Mouse (Mus musculus): ENCODE data around the gene Selenoh. TPM values are rescaled to one million over a fixed set of nuclear protein-coding genes. Genes with fewer than 3 reads are reported as not detected.

The Selenoh gene
- polyA plus RNA-seq, 2 experiments: 224 to 274 TPM

- Histone ChIP-seq H3K9me3 (ENCODE audit: control insufficient read depth, low read length) (no peaks in the 10 kb centered on the region), H3K9ac (ENCODE audit: low read depth, low read length, severe bottlenecking) (no peak overlapping the region), H3K4me2 (replicated peaks; ENCODE audit: low read depth, low read length, severe bottlenecking) (no peak overlapping the region), H3K36me3 (ENCODE audit: control insufficient read depth, insufficient read depth, low read length) (peaks cover 58% of the 10 kb centered on the region), H3K27ac (replicated peaks; ENCODE audit: low read depth, low read length) (no peak overlapping the region), H3K4me3 (replicated peaks; ENCODE audit: low read length) (no peak overlapping the region), H3K4me1 (ENCODE audit: control insufficient read depth, insufficient read depth, low read length) (no peaks in the 10 kb centered on the region), H3K27me3 (ENCODE audit: control insufficient read depth, insufficient read depth, low read length) (no peaks in the 10 kb centered on the region)
- DNase-seq (ENCODE audit: low spot score) (no peak), ATAC-seq (ENCODE audit: low FRiP score, low read depth) (no peak)
- TF ChIP-seq POLR2A (IDR thresholded peaks at IDR 0.05; ENCODE audit: borderline replicate concordance, extremely low read depth, insufficient read depth, insufficient read length): no peak
- 82% methylated on average over 5 of the region's 5 CpGs for WGBS
Measured at GRCm38 (mm10) chr2:84704329-84704728, 33.8 kb upstream of the Selenoh start.

- Histone ChIP-seq H3K27me3 (ENCODE audit: control insufficient read depth, insufficient read depth, low read length) (no peaks in the 10 kb centered on the region), H3K4me3 (replicated peaks; ENCODE audit: low read length) (no peak overlapping the region), H3K9ac (ENCODE audit: low read depth, low read length, severe bottlenecking) (no peak overlapping the region), H3K4me2 (replicated peaks; ENCODE audit: low read depth, low read length, severe bottlenecking) (no peak overlapping the region), H3K36me3 (ENCODE audit: control insufficient read depth, insufficient read depth, low read length) (peaks cover 56% of the 10 kb centered on the region), H3K4me1 (ENCODE audit: control insufficient read depth, insufficient read depth, low read length) (no peaks in the 10 kb centered on the region), H3K27ac (replicated peaks; ENCODE audit: low read depth, low read length) (no peak overlapping the region), H3K9me3 (ENCODE audit: control insufficient read depth, low read length) (no peaks in the 10 kb centered on the region)
- TF ChIP-seq POLR2A (IDR thresholded peaks at IDR 0.05; ENCODE audit: borderline replicate concordance, extremely low read depth, insufficient read depth, insufficient read length): no peak
- ATAC-seq (ENCODE audit: low FRiP score, low read depth) (no peak), DNase-seq (ENCODE audit: low spot score) (no peak)
- 100% methylated on average over 1 of the region's 1 CpGs for WGBS
Measured at GRCm38 (mm10) chr2:84703497-84703896, 32.9 kb upstream of the Selenoh start.

- DNase-seq (ENCODE audit: low spot score): no peak
- H3K9ac ChIP-seq (ENCODE audit: low read depth, low read length, severe bottlenecking): no peak overlapping the region
- no peaks in the 10 kb centered on the region for H3K9me3 ChIP-seq (ENCODE audit: control insufficient read depth, low read length)
- H3K36me3 ChIP-seq (ENCODE audit: control insufficient read depth, insufficient read depth, low read length): peaks cover 75% of the 10 kb centered on the region
- TF ChIP-seq POLR2A (IDR thresholded peaks at IDR 0.05; ENCODE audit: borderline replicate concordance, extremely low read depth, insufficient read depth, insufficient read length): no peak
- WGBS: 92% methylated on average over 5 of the region's 5 CpGs
- ATAC-seq (ENCODE audit: low FRiP score, low read depth): no peak
- H3K27ac ChIP-seq (replicated peaks; ENCODE audit: low read depth, low read length): no peak overlapping the region
- H3K4me2 ChIP-seq (replicated peaks; ENCODE audit: low read depth, low read length, severe bottlenecking): no peak overlapping the region
- no peaks in the 10 kb centered on the region for H3K27me3 ChIP-seq (ENCODE audit: control insufficient read depth, insufficient read depth, low read length)
- H3K4me3 ChIP-seq (replicated peaks; ENCODE audit: low read length): no peak overlapping the region
- no peaks in the 10 kb centered on the region for H3K4me1 ChIP-seq (ENCODE audit: control insufficient read depth, insufficient read depth, low read length)
Measured at GRCm38 (mm10) chr2:84695007-84695695, 24.6 kb upstream of the Selenoh start.

GRCm38 (mm10) chr2:84690050-84690449 lies 19.5 kb upstream of the Selenoh start:
- H3K27ac ChIP-seq (replicated peaks; ENCODE audit: low read depth, low read length): no peak overlapping the region
- no peak for DNase-seq (ENCODE audit: low spot score)
- 94% methylated on average over 12 of the region's 12 CpGs for whole genome bisulfite sequencing
- no peaks in the 10 kb centered on the region for H3K4me1 ChIP-seq (ENCODE audit: control insufficient read depth, insufficient read depth, low read length)
- H3K9me3 ChIP-seq (ENCODE audit: control insufficient read depth, low read length): no peaks in the 10 kb centered on the region
- H3K36me3 ChIP-seq (ENCODE audit: control insufficient read depth, insufficient read depth, low read length): peaks cover 82% of the 10 kb centered on the region
- H3K9ac ChIP-seq (ENCODE audit: low read depth, low read length, severe bottlenecking): no peak overlapping the region
- no peak for TF ChIP-seq POLR2A (IDR thresholded peaks at IDR 0.05; ENCODE audit: borderline replicate concordance, extremely low read depth, insufficient read depth, insufficient read length)
- no peak overlapping the region for H3K4me2 ChIP-seq (replicated peaks; ENCODE audit: low read depth, low read length, severe bottlenecking)
- no peak overlapping the region for H3K4me3 ChIP-seq (replicated peaks; ENCODE audit: low read length)
- ATAC-seq (ENCODE audit: low FRiP score, low read depth): no peak
- no peaks in the 10 kb centered on the region for H3K27me3 ChIP-seq (ENCODE audit: control insufficient read depth, insufficient read depth, low read length)

GRCm38 (mm10) chr2:84688080-84688844 lies 17.7 kb upstream of the Selenoh start:
- H3K4me1 ChIP-seq (ENCODE audit: control insufficient read depth, insufficient read depth, low read length): no peaks in the 10 kb centered on the region
- 83% methylated on average over 2 of the region's 2 CpGs for WGBS
- ATAC-seq (ENCODE audit: low FRiP score, low read depth) (no peak), DNase-seq (ENCODE audit: low spot score) (no peak)
- peaks cover 78% of the 10 kb centered on the region for H3K36me3 ChIP-seq (ENCODE audit: control insufficient read depth, insufficient read depth, low read length)
- no peak overlapping the region for H3K4me3 ChIP-seq (replicated peaks; ENCODE audit: low read length)
- no peaks in the 10 kb centered on the region for H3K27me3 ChIP-seq (ENCODE audit: control insufficient read depth, insufficient read depth, low read length)
- no peaks in the 10 kb centered on the region for H3K9me3 ChIP-seq (ENCODE audit: control insufficient read depth, low read length)
- no peak overlapping the region for H3K9ac ChIP-seq (ENCODE audit: low read depth, low read length, severe bottlenecking)
- no peak for TF ChIP-seq POLR2A (IDR thresholded peaks at IDR 0.05; ENCODE audit: borderline replicate concordance, extremely low read depth, insufficient read depth, insufficient read length)
- no peak overlapping the region for H3K4me2 ChIP-seq (replicated peaks; ENCODE audit: low read depth, low read length, severe bottlenecking)
- H3K27ac ChIP-seq (replicated peaks; ENCODE audit: low read depth, low read length): no peak overlapping the region

Data from limb, embryonic 14.5 days (tissue).